Mouse (Mus musculus) heart, postnatal 0 days (tissue): Measurements from ENCODE around the gene Cdc26. TPM values are rescaled to one million over a fixed set of nuclear protein-coding genes. Genes with fewer than 3 reads are reported as not detected.
A peak's percentile ranks its signal among the peaks of the same experiment; 100 is the strongest.

Experiments used
- ATAC-seq: fragments of 200-750 bp; cut with Nextera tagmentation; 2 replicates; pipeline ENCODE4 v1.8.0; 2017; ENCODE audit warnings: low read depth, moderate number of reproducible peaks, moderate library complexity; ENCODE audit not compliant: insufficient read depth
- DNase-seq: peaks from one replicate; pipeline ENCODE4 v3.0.0-alpha.2; 2016; ENCODE audit warnings: low spot score
- H3K27ac ChIP-seq: fragments of 300-500 bp; sonication (generic); 2 replicates; pipeline ENCODE4 v1.5.1; 2014; ENCODE audit warnings: low read depth, mild to moderate bottlenecking
- H3K27me3 ChIP-seq: fragments of 300-500 bp; sonication (generic); 2 replicates; pipeline ENCODE4 v1.6.1; 2014; ENCODE audit warnings: low read length, mixed read lengths; ENCODE audit not compliant: control insufficient read depth, insufficient read depth
- H3K36me3 ChIP-seq: fragments of 300-500 bp; sonication (generic); replicated peaks from 2 replicates; pipeline ENCODE4 v1.6.1; 2014; ENCODE audit warnings: low read length, mixed read lengths; ENCODE audit not compliant: control insufficient read depth, insufficient read depth
- H3K4me1 ChIP-seq: fragments of 300-500 bp; sonication (generic); 2 replicates; pipeline ENCODE4 v1.6.1; 2014; ENCODE audit warnings: antibody characterized with exemption; ENCODE audit not compliant: control insufficient read depth, insufficient read depth
- H3K4me2 ChIP-seq: fragments of 300-500 bp; sonication (generic); 2 replicates; pipeline ENCODE4 v1.6.1; 2014; ENCODE audit warnings: low read depth, mild to moderate bottlenecking, low read length, moderate library complexity
- H3K4me3 ChIP-seq: fragments of 300-500 bp; sonication (generic); 2 replicates; pipeline ENCODE4 v1.5.1; 2014; ENCODE audit warnings: low read depth, low read length
- H3K9ac ChIP-seq: fragments of 300-500 bp; sonication (generic); replicated peaks from 2 replicates; pipeline ENCODE4 v1.6.1; 2014; ENCODE audit warnings: low read depth, low read length, mixed read lengths
- H3K9me3 ChIP-seq: fragments of 300-500 bp; sonication (generic); replicated peaks from 2 replicates; pipeline ENCODE4 v1.6.1; 2016; ENCODE audit warnings: low read length; ENCODE audit not compliant: control insufficient read depth
- CTCF ChIP-seq: IDR thresholded peaks from 2 replicates; pipeline ENCODE4 v1.5.1; 2016; ENCODE audit warnings: antibody characterized with exemption, control low read depth, low read depth
- EP300 ChIP-seq: IDR thresholded peaks from 2 replicates; pipeline ENCODE4 v1.6.1; 2016; ENCODE audit warnings: antibody characterized with exemption, low read depth
- whole genome bisulfite sequencing: fragments of 180-500 bp; shearing (Covaris S2); extraction: QIAGEN DNeasy Blood & Tissue Kit; methylation state at CpG from one replicate; pipeline ENCODE4 v1.1.7; 2014; 5-methylcytosine and 5-hydroxymethylcytosine counted together
- polyA plus RNA-seq: library from polyadenylated mRNA; unstranded; fragments of >200 nt; fragmentation: Nextera tagmentation; extraction: Ambion mirVana; gene quantifications from 2 replicates; pipeline ENCODE4 v1.2.1, GENCODE M21; 2015
- total RNA-seq: library from RNA; depleted of rRNA; stranded (reverse); fragments of >200 nt; gene quantifications from 2 replicates; pipeline ENCODE4 v1.2.3, GENCODE M21; 2014; ENCODE audit warnings: low replicate concordance; rRNA removed

The Cdc26 gene
- total and polyA plus RNA-seq, 2 experiments from 2014 or later = 30.5 to 72.8 TPM

DNA sequence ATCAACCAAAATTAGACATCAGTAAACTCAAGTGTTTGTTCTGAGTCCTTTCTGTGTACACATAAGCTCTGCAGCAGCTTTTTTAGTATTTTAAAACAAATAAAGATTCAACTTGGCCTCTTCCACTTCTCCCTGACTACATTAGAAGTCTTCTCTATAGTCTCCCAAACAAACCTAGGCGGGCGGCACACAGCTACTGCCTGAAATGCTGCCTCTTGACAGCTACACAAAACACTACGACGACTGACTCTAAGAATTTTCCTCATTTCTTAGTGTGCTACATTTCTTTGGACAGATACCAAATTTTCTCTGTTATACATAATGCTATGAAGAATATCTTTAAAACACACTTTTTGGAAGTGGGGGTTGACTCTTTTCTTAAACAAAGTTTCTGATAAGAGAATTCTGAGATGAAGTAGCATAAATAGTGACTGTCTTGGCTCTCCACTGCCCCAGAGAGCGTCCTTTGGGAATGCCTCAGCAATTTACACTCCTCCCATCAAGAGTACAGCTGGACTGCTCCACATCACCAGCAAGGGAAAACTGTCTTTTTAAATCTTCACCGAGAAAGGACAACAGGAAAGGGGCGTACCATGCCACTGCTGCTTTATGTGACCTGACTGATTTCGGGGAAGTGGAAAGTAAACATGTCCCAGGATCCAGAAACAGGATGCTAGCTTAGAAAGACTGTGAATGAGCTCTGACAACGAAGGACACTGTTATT is 60.7 kb downstream of the Cdc26 start:
- 0 out of 2 replicates have a peak, but pooled peaks cover 3% of the 10 kb centered on the region for H3K4me1 ChIP-seq
- 0 out of 2 replicates have a peak overlapping the region, but pooled peaks have one; percentile 7 for H3K4me2 ChIP-seq
- H3K36me3 ChIP-seq = peaks cover 40% of the 10 kb centered on the region
- TF ChIP-seq EP300 = no peak
- TF ChIP-seq CTCF = no peak
- no peaks in the 10 kb centered on the region for H3K9me3 ChIP-seq
- peak; percentile 83 for DNase-seq
- H3K27me3 ChIP-seq = no peaks in the 10 kb centered on the region
- H3K27ac ChIP-seq = peak overlapping the region; percentile 72
- WGBS = 54% methylated on average over 9 of the region's 9 CpGs
- ATAC-seq = peak; percentile 82
- no peak overlapping the region for H3K9ac ChIP-seq
- no peak overlapping the region for H3K4me3 ChIP-seq

DNA sequence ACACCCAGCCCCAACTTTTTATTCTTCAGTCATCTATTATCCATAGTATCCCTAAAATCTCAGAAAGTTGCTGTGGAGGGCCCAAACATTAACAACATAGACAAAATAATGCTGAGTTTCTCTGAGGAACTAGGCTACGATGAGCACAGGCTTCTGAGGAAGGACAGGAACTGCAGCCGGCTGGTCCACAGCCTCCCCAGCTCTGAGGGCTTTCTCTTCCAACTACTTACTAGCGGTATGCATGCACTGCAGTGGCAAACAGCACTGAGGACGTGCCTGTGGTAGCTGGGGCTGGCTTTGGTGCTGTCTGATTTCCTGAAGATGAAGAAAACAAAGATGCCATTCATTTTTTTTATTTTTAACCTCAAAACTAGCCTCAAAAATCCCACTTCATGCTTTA is 62.6 kb downstream of the Cdc26 start:
- Histone ChIP-seq H3K4me1 (0 out of 2 replicates have a peak, but pooled peaks cover 3% of the 10 kb centered on the region), H3K9ac (no peak overlapping the region), H3K27ac (no peak overlapping the region), H3K27me3 (no peaks in the 10 kb centered on the region), H3K9me3 (no peaks in the 10 kb centered on the region), H3K36me3 (peaks cover 47% of the 10 kb centered on the region), H3K4me2 (no peak overlapping the region), H3K4me3 (no peak overlapping the region)
- TF ChIP-seq EP300 (no peak), CTCF (no peak)
- 65% methylated on average over 4 of the region's 4 CpGs for WGBS
- no peak for DNase-seq
- ATAC-seq = no peak

DNA sequence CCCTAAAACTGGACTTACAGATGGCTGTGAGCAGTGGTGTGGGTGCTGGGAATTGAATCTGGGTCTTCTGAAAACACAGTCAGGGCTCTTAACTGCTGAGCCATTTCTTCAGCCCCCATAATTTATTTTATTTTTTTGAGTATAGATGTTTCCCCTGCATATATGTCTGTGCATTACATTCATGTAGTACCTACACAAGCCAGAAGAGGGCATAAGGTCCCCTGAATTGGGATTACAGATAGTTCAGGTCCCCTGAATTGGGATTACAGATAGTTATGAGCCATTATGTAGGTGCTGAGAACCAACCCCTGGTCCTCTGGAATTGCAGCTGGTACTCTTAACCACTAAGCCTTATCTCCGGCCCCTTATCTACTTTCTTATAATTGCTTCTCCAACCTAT is 64.4 kb downstream of the Cdc26 start:
- Histone ChIP-seq H3K4me1 (0 out of 2 replicates have a peak, but pooled peaks cover 3% of the 10 kb centered on the region), H3K4me2 (no peak overlapping the region), H3K9me3 (no peaks in the 10 kb centered on the region), H3K36me3 (peaks cover 62% of the 10 kb centered on the region), H3K27me3 (no peaks in the 10 kb centered on the region), H3K4me3 (no peak overlapping the region), H3K9ac (no peak overlapping the region), H3K27ac (no peak overlapping the region)
- 74% methylated on average over 1 of the region's 1 CpGs for WGBS
- TF ChIP-seq EP300 (no peak), CTCF (peak; percentile 20; the same call in 1 of the 2 replicates)
- DNase-seq (no peak), ATAC-seq (no peak)

DNA sequence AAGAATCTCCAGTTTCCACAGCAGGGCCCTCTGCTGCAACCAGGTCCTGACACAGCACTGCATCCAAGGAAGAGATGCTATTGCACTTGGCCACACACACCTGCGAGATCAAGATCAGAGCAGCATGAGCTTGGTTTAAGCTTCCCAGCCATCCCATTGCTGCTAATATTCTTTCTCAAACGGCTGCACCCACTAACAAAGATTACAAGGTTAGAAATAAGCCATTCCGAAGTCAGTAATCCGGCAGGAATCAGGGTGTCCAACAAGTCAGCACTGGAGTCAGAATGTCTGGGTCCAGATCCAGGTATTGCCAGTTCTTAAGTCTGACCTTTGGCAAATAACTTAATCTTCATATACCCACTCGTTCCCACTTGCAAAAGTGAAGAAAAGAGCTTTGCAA is 69.9 kb downstream of the Cdc26 start:
- no peak for TF ChIP-seq EP300
- TF ChIP-seq CTCF = no peak
- H3K27ac ChIP-seq = no peak overlapping the region
- H3K36me3 ChIP-seq = peaks cover 68% of the 10 kb centered on the region
- no peak for DNase-seq
- H3K4me1 ChIP-seq = no peaks in the 10 kb centered on the region
- ATAC-seq = no peak
- H3K9ac ChIP-seq = no peak overlapping the region
- H3K4me2 ChIP-seq = no peak overlapping the region
- no peak overlapping the region for H3K4me3 ChIP-seq
- H3K9me3 ChIP-seq = no peaks in the 10 kb centered on the region
- no peaks in the 10 kb centered on the region for H3K27me3 ChIP-seq
- WGBS = 86% methylated on average over 5 of the region's 5 CpGs

Other genes with a start within 250 kb of the Cdc26 start
- gene Zfp37, start 177.6 kb downstream of the Cdc26 start, total RNA-seq = 4.5 and 9.5 TPM in 2 replicates
- gene Zfp37, start 177.6 kb downstream of the Cdc26 start, polyA plus RNA-seq = 2.8 TPM in 2 replicates
- gene Slc31a2, start 146.1 kb downstream of the Cdc26 start, total RNA-seq = 31.4 and 33.2 TPM in 2 replicates
- gene Slc31a2, start 146.1 kb downstream of the Cdc26 start, polyA plus RNA-seq = 15.6 and 16.7 TPM in 2 replicates
- 18.7 and 34.3 TPM in 2 replicates for gene Fkbp15, start 48.1 kb downstream of the Cdc26 start, total RNA-seq
- 11.1 and 11.8 TPM in 2 replicates for gene Fkbp15, start 48.1 kb downstream of the Cdc26 start, polyA plus RNA-seq
- 15.9 and 17.8 TPM in 2 replicates for gene Slc31a1, start 47.9 kb downstream of the Cdc26 start, total RNA-seq
- 35.0 and 35.1 TPM in 2 replicates for gene Slc31a1, start 47.9 kb downstream of the Cdc26 start, polyA plus RNA-seq
- gene Prpf4, start 155 bp upstream of the Cdc26 start, total RNA-seq = 11.5 and 16.7 TPM in 2 replicates
- 7.4 and 8.1 TPM in 2 replicates for gene Prpf4, start 155 bp upstream of the Cdc26 start, polyA plus RNA-seq
- not detected in 2 replicates for gene Rnf183, start 26.6 kb upstream of the Cdc26 start, total RNA-seq
- not detected in 2 replicates for gene Rnf183, start 26.6 kb upstream of the Cdc26 start, polyA plus RNA-seq
- gene Wdr31, start 62.3 kb upstream of the Cdc26 start, total RNA-seq = 4.2 and 6.7 TPM in 2 replicates
- 1.6 and 2.3 TPM in 2 replicates for gene Wdr31, start 62.3 kb upstream of the Cdc26 start, polyA plus RNA-seq
- gene Bspry, start 71.4 kb upstream of the Cdc26 start, total RNA-seq = 0.27 TPM in 1 of 2 replicates, not detected in the other
- gene Bspry, start 71.4 kb upstream of the Cdc26 start, polyA plus RNA-seq = 0.15 and 0.19 TPM in 2 replicates
- gene Hdhd3, start 94.8 kb upstream of the Cdc26 start, total RNA-seq = 2.0 and 17.8 TPM in 2 replicates
- gene Hdhd3, start 94.8 kb upstream of the Cdc26 start, polyA plus RNA-seq = 9.2 and 9.7 TPM in 2 replicates
- 61.1 and 82.4 TPM in 2 replicates for gene Alad, start 111.3 kb upstream of the Cdc26 start, total RNA-seq
- gene Alad, start 111.3 kb upstream of the Cdc26 start, polyA plus RNA-seq = 62.1 and 65.7 TPM in 2 replicates
- 14.0 and 21.9 TPM in 2 replicates for gene Pole3, start 116.4 kb upstream of the Cdc26 start, total RNA-seq
- 29.1 and 31.4 TPM in 2 replicates for gene Pole3, start 116.4 kb upstream of the Cdc26 start, polyA plus RNA-seq
- not detected in 2 replicates for gene 4933430I17Rik, start 116.7 kb upstream of the Cdc26 start, total RNA-seq
- gene 4933430I17Rik, start 116.7 kb upstream of the Cdc26 start, polyA plus RNA-seq = 0.16 and 0.25 TPM in 2 replicates
- 66.0 and 114 TPM in 2 replicates for gene Rgs3, start 151.2 kb upstream of the Cdc26 start, total RNA-seq
- 52.1 and 52.5 TPM in 2 replicates for gene Rgs3, start 151.2 kb upstream of the Cdc26 start, polyA plus RNA-seq